Mouse (Mus musculus): Measurements from ENCODE around the gene Traf3ip1.
"Not testable (repeated sequence)": the region's sequence is repeated elsewhere in the genome, so short reads cannot be mapped to it uniquely, and the experiment has no call there.

Gene Traf3ip1

DNA sequence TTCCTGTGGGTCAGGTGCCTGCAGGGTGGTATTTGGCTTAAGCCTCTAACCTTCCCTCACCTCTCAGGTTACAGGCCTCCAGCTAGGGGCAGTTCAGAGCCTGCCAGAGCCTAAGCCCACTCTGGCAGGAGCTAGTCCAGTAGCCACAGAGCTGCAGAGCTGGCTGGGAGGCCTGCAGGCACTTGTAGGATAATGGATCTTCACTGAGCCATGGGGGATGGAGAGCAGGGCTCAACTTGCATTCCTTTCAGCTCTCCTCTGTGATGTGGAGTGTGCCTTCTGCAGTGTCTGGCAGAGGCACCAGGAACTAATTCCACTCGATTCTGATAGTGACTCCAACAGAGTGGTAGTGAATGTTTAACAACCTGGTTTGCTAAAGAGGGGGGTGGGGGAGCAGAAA, 29.2 kb upstream of the Traf3ip1 start:
- DNase-seq (ENCODE audit: low spot score in 2 of 2) = no peak

DNA sequence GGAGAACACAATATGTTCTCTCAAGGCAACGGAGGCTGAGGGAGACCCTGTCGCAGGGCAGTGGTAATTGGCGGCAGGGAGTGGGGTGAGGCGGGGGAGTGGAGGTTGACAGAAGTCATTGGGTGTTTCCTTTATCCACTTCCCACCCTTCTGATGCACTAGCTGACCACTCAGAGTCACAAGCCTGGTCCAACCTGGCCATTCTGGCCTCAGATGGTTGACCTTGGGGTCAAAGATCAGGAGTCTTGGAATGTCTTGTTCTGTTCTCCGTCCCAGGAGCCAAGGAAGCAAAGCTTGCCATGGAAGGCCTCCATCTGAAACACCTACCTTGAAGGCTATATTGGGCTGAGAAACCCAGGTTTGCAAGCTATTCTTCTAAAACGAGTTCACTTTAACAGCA, 28.3 kb upstream of the Traf3ip1 start:
- no peak for DNase-seq (ENCODE audit: low spot score in 2 of 2)

DNA sequence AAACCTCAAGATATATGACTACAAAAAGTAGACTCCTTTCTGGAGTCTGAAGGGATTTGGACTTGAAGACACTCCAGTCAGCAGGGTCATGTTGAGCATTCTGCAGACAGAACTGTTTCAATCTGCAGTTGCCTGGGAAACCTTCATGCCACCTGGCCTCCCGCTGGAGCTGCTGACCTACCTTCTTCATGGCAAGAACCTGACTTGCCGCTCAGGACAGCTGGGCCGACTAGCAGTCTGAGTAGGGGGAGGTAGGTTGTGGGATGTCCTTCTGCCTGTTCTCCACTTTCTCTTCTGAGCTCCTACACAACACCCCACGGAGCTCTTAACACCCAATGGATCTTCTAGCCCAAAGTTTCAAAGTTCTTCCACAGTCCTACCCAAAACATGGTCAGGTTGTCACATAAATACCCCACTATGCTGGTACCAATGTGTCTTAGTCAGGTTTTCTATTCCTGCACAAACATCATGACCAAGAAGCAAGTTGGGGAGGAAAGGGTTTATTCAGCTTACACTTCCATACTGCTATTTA, 24.5 kb upstream of the Traf3ip1 start:
- no peak for DNase-seq (ENCODE audit: low spot score in 2 of 2)

DNA sequence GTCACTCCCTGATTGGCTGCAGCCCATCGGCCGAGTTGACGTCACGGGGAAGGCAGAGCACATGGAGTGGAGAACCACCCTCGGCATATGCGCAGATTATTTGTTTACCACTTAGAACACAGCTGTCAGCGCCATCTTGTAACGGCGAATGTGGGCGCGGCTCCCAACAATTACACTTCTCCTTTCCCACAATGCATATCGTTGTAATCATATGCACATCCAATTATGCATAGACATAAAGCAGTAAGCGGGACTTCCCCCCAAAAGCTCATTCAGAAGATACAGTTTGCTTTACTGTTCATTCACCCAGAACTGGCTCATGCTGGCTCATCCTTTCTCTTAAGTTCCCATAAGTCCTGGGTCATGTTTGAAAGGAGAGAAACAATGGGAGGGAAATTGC, 16.3 kb upstream of the Traf3ip1 start:
- DNase-seq (ENCODE audit: low spot score in 2 of 2) = not testable (repeated sequence)

DNA sequence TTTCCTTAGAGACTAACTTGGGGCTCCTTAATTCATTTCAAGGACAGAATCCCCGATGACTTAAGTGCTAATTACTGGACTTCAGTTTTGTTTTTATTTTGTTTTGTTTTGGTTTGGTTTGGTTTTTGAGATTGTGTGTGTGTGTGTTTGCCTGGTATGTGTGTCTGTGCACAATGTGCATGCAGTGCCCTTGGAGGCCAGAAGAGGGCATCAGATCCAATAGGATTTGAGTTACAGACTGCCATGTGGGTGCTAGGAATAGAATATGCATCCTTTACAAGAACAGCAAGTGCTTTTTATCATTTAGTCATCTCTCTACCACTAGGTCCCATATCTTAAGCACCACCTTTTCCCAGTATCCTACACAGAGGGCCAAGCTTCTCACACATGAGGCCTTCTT, 15.5 kb upstream of the Traf3ip1 start:
- DNase-seq (ENCODE audit: low spot score in 2 of 2) = no peak

DNA sequence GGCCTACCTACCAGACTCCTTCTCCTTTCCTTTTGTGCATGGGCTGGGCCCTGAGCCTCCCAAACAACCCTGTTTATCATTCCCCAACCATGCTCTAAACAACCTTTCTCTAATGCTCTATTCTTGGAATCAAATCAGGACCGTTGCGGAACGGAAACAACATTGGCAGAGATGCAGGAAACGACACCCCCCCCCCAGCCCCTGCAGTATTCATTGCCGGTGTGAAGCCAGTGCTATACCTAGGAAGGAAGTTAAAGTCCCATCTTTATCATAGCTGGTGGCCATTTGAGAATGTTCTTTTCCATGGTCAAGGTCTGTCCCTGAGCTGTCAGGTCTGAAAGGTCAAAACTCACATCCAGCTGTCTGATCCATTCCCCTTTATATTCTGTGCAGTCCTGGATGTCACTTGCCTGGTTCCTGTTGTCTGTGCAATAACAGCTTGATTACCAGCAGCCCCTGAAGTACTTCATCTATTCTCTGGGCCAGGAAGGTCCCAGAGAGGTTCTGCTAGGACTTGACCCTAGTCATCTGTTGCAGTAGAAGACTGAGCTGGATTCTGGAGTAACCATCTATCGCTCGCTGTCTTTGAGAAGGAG, 11.7 kb upstream of the Traf3ip1 start:
- no peak for DNase-seq (ENCODE audit: low spot score in 2 of 2)

DNA sequence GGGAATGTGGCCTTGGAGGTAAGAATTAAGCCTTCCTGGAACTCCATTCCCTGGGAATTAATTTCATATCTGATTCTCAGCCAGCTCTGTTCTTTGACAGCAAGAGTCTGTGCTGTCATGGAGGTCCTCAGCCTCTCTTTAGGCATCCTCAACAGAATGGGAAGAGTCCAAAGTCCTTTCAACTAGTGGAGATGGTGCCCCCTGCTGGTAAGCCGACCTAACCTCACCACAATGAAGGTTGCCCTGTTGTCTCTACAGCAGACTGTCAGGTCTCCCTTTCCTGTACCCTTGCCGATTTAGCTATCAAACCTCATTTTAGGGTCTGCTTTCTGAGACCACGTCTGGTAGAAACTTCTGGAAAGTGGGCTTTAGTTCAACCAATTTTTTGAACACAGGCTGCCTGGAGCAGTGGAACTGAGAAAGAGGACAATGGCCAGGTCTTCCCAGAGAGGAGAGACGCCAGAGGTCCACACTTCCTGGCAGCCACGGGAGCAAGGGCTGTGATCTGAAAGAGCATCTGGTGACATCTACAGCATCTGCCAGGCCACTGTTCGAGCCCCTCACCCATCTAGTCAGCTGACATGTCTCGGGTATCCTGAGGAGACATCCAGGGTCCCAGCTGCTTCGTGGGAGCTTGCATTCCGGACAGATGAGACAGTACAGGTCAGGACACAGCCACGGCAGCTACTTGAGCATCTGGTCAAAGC, 11.0 kb upstream of the Traf3ip1 start:
- DNase-seq (ENCODE audit: low spot score in 2 of 2) = peak; percentile 70 to 87

DNA sequence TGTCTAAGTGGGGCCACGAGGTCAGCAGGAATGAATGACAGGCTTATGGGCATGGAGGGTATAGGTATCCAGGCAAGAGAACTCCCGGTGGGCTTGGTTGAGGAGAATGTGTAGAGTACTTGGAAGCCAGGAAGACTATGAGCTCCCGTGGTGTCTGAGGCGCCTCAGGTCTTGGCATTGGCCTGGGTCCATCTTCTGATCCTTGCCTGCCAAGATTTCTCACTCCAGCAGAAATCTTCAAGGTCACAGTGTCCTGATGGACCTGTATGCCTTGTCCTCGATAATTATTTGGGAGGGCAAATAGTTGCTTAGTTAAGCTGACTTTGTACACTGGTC, 10.5 kb upstream of the Traf3ip1 start:
- DNase-seq (ENCODE audit: low spot score in 2 of 2) = peak in 1 of 2 experiments; percentile 33

DNA sequence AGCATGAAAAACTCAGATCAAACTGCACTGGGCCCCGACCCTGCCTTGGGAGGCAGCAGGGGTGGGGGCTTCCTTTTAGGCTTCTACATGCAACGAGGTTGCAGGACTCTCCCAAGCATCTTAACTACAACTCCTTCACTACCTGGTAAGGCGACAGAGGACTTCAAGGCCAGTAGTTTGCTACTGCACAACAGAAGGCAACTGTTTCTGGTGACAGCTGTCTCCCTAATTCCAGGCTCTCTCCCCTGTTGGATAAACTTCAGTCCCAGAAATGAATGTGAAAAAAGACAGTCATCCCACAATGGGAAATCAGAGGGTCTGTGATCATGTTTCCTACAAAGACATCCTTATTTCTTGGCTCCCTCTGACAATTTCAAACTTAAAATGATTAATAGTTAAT, 9.0 kb upstream of the Traf3ip1 start:
- DNase-seq (ENCODE audit: low spot score in 2 of 2) = no peak

DNA sequence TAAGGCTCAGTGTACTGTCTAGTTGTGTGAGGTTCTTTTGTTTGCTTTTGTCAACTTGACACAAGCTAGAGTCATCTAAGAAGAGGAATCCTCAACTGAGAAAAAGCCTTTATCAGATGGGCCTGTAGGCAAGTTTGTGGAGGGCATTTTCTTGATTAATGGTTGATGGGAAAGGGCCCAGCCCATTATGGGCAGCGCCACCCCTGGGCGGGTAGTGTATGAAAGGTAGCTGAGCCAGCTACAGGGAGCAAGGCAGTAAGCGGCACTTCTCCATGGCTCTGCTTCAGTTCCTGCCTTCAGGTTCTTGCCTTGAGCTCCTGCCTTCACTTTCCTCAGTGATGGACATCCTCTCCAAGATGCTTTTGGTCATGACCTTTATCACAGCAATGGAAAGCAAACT, 8.3 kb upstream of the Traf3ip1 start:
- DNase-seq (ENCODE audit: low spot score in 2 of 2) = no peak

DNA sequence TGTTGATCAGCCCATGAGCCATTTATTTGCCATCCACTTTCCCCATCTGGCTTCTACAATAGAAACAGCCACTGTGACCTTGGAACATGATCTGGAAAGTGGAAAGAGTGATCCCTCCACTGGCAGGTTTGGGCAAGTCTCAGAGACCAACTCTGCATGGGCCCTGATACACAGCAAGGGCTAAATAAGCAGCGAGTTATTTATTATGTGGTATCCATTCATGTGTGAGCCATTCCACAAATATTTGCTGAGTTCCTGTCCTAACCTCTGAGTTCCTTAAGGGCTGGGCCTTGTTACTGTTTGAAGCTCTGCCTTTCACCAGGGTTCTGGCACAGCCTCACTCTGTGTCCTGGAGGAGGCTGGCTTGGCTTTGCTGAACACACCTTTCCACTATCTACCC, 4.1 kb upstream of the Traf3ip1 start:
- no peak for DNase-seq (ENCODE audit: low spot score in 2 of 2)

DNA sequence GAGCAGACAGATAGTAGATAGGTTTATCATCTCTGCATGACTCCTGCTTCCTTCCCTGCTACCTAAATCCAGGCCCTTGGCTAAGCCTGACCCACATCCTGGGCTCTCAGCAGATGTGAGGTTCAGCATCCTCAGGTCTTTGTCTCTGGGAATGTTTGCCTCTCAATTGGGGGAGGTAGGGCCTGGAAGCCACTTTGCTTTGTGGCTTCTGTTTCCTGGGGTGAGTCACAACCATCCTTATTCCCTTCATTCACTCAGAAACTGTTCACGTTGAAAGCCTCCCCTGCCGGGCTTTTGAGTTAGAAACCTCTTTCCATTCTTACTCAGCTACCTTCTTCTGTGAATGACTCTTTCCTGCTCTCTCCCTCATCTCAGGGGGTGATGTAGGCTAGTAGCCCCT, 1.7 kb upstream of the Traf3ip1 start:
- no peak for DNase-seq (ENCODE audit: low spot score in 2 of 2)

DNA sequence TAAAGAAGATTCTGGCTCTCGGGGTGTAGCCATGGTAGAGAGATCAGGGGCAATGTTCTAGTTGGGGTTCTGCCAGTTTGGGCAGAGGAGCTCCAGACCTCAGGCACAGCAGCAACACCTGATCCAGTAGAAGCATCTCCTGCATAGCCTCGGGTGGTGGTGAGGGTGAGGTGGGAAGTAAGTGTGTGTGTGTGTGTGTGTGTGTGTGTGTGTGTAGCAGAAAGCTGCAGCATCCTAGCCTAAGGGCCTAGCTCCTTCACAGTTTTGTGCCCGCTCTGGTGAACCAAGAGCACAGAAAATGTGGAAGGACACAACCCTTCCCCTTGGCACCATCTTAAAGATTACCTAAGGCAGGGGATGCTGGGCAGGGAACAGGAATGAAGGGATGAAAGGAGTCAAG, 509 bp upstream of the Traf3ip1 start:
- no peak for DNase-seq (ENCODE audit: low spot score in 2 of 2)

DNA sequence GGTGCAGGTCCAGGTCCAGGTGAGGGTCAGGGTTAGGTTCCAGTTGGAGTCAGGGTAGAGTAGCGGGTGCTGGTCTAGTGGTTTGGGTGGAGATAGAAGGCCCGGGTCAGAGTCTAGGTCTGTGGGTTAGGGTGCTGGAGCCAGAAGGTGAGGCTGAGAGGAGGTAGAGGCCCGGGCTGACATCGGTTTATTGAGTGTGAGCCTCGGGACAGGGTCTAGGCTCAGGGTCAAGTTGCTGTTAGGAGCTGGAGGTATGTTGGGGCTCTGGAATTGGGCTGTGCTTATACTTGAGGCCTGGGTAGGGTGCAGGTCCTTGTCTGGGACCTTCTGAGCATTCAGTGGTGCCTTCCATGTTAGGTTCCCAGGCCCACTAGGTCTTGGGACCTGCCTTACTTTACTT, 874 bp downstream of the Traf3ip1 start:
- DNase-seq (ENCODE audit: low spot score in 2 of 2) = no peak

DNA sequence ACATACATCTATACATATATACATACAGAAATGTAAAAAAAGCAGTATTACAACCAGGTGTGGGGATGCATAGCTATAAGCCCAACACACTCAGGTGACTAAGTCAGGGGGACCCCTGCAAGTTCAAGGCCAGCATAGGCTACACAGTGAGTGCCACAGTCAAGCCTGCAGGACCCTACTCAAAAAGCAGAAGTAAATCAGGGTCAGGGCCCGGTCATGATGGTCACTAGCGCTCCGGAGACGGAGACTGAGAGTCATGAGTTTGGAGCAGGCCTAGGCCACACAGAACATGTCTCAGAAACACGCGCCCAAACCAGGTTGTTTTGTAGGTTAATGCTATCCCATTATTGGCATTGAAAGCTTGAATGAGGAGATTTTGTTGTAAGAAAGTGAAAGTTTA, 4.1 kb downstream of the Traf3ip1 start:
- DNase-seq (ENCODE audit: low spot score in 2 of 2) = no peak

DNA sequence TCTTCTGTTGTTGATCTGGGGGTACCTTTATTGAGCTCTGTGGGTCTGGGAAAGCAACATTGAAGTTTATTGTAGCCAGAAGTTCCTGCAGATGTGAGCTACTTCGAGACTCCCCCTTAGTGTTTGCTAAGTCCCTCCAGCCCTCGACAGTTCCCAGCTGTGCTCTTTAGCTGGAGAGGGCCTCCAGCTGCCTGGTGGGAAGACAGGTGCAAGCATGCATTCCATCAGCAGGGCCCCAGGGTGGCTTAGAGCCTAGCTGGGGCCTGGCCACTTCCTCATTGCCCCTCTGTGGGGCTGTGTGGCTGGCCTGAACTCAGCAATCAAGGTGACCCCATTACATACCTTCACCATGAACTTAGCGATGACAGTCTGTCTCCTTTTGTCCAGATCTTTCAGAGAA, 10.2 kb downstream of the Traf3ip1 start:
- DNase-seq (ENCODE audit: low spot score in 2 of 2) = no peak

DNA sequence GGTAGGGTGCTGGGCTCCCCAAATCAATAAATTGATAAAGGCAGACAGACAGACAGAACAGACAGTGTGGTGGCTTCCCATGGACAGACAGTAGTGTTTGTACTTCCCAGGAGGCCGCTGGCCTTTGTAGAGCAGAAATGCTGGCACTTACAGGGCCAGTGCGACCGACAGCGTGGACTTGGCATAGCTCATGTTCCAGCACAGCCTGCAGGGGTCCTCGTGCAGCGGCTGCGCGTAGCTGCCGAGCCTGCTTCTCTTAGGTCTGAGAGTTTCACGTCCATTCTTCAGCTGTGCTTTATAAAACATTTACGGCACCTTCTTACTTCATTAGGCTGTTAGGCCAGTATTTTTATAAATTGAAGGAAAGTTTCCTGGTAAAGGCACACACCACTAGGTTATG, 20.5 kb downstream of the Traf3ip1 start:
- no peak for DNase-seq (ENCODE audit: low spot score in 2 of 2)

DNA sequence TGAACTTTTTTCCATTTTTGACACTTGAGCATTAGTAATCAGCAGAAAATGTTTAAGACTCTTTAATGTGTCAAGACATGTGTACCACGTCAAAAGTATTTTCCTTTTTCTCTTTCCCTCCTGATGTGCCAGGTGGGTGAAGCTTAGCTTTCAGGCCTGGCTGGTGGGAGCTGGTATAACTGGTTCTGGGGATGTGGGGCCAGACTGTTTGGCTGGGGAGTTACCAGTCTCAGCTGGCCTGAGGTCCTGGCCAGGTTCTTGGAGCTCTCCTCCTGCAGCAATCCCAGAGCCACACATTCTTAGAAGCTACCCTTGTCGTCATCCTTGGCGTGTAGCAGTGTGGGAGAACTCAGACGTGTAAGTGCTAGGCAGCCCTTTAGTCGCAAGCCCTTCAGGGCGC, 21.2 kb downstream of the Traf3ip1 start:
- no peak for DNase-seq (ENCODE audit: low spot score in 2 of 2)

DNA sequence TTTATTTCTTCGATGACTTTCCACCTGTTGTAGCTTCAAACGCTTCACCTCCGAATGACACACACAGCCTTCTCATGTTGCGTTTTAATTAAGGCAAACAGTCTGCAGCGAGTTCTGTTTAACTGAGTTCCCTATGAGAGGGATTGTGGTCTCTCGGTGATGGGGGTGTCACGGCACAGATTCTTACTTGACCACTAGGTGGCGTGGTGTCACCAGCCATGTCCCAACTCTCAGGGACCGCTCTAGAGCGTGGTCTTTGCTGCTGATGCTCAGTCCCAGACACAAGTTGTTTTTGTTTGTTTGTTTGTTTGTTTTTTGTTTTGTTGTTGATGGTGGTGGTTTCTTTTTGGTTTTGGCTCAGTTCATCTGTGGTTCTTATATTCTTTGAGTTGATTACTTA, 29.3 kb downstream of the Traf3ip1 start:
- no peak for DNase-seq (ENCODE audit: low spot score in 2 of 2)

DNA sequence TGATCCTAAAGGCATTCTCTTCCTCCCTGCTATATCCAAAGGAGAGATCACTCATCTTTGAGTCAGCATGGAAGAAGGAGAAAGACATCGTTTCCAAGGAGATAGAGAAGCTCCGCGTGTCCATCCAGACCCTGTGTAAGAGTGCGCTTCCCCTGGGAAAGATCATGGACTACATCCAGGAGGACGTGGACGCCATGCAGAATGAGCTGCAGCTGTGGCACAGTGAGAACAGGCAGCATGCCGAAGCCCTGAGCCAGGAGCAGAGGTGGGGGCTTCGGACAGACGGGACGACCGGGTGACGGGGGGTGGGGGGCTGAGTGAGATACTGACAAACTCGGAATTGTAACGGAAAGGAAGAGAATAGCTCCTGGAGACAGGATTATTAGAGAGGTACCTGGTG, 31.4 kb downstream of the Traf3ip1 start:
- DNase-seq (ENCODE audit: low spot score in 2 of 2) = no peak

DNA sequence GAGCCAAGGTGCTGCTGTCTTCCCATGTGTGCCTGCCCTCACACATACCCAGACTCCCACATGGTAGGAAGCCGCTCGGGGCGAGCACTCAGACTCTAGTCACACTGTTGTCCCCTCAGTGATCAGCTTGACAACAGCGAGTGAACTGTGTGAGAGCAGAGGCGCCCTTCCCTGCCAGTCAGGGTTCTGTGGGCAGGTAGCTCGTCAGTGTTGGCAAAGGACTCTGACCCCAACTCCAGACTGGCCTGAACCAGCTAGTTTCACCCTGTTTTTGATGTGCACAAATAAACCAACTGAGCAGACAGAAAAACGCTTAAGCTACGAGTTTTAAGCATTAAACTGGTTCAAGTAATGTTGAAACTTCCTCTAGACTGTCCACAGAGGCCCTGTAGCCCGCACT, 35.7 kb downstream of the Traf3ip1 start:
- no peak for DNase-seq (ENCODE audit: low spot score in 2 of 2)

DNA sequence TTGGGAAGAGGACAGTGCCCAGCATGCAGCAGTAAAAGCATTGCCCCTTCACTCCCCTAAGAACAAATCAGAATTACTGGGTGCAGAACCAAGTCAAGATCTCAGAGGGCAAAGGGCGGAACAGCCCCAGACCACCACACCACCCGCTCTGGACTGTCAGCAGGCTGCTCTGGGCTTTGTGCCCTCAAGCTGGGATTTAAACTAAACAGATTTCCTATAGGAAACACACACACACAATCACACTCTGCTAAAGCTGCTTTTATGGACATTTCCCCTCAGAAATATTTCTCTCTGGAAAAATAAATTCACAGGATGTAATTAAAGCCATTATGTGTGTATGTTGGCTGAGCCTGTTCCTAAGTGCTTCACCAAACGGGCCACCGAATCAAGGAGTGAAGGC, 37.8 kb downstream of the Traf3ip1 start:
- DNase-seq (ENCODE audit: low spot score in 2 of 2) = no peak

DNA sequence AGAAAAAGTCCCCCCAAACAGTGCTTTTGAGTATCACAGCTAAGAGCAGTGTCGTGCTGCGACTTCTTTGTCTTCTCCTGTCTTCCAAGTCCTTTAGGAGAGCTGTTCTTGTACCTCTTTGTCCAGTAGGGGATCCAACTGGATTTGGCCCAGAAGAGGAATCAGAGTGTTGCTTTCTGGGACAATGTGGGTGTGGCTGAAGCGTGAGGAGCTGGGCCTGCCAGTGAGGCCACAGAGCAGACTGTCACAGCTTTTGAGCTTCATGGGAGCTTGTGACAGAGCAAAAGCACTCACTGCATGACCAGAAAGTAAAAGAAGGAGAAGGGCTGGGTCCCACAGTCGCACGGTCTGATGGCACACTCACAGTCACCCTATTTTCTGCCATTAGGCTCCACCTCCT, 38.4 kb downstream of the Traf3ip1 start:
- DNase-seq (ENCODE audit: low spot score in 2 of 2) = no peak

DNA sequence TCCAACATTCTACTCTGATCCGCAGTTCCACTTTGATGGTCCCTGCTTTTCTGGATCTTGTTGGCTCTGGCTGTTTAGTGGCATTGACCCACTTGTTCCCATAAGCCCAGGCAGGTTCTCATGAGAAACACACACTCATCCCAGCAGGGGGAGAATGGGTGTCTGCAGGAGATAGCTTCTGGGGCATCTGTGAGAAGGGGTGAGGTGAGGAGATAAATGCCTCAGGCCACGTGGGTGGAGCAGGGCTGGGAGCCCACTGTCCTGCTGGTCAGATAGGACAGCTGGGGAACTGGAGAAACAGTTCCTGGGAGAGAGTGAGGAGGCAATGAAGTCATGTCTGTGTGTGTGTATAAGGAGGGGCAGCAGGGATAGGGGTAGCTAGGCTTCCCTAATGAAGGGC, 39.0 kb downstream of the Traf3ip1 start:
- DNase-seq (ENCODE audit: low spot score in 2 of 2) = no peak

Data from urinary bladder, postnatal 4 days (tissue).